Mouse (Mus musculus): ENCODE data around the gene Nr6a1. TPM values are rescaled to one million over a fixed set of nuclear protein-coding genes. Genes with fewer than 3 reads are reported as not detected.

The Nr6a1 gene
- total RNA-seq, 2 experiments from 2014 or later: 5.3 to 8.0 TPM

GRCm38 (mm10) chr2:38712076-38712768, 215.3 kb downstream of the Nr6a1 start:
- no peak for DNase-seq

GRCm38 (mm10) chr2:38711421-38711861, 216.0 kb downstream of the Nr6a1 start:
- no peak for DNase-seq

- DNase-seq: no peak
These were observed 216.9 kb downstream of the Nr6a1 start for GRCm38 (mm10) chr2:38710304-38711241.

- no peak for DNase-seq
These were observed 218.4 kb downstream of the Nr6a1 start for GRCm38 (mm10) chr2:38708907-38709688.

GRCm38 (mm10) chr2:38706661-38707060, 220.8 kb downstream of the Nr6a1 start:
- no peak for DNase-seq

- DNase-seq: no peak
These were observed 222.5 kb downstream of the Nr6a1 start for GRCm38 (mm10) chr2:38705036-38705435.

- no peak for DNase-seq
These were observed 223.2 kb downstream of the Nr6a1 start for GRCm38 (mm10) chr2:38704336-38704735.

- no peak for DNase-seq
These were observed 227.3 kb downstream of the Nr6a1 start for GRCm38 (mm10) chr2:38700177-38700576.

- DNase-seq: no peak
These were observed 228.9 kb downstream of the Nr6a1 start for GRCm38 (mm10) chr2:38698623-38699022.

- DNase-seq: no peak
These were observed 230.1 kb downstream of the Nr6a1 start for GRCm38 (mm10) chr2:38697128-38698120.

- no peak for DNase-seq
These were observed 231.7 kb downstream of the Nr6a1 start for GRCm38 (mm10) chr2:38695770-38696169.

GRCm38 (mm10) chr2:38691542-38691941, 235.9 kb downstream of the Nr6a1 start:
- DNase-seq: no peak

GRCm38 (mm10) chr2:38689881-38690280, 237.6 kb downstream of the Nr6a1 start:
- no peak for DNase-seq

GRCm38 (mm10) chr2:38688791-38689520, 238.5 kb downstream of the Nr6a1 start:
- peak; percentile 35 to 42 for DNase-seq

GRCm38 (mm10) chr2:38685746-38686145, 241.7 kb downstream of the Nr6a1 start:
- no peak for DNase-seq

- no peak for DNase-seq
These were observed 244.4 kb downstream of the Nr6a1 start for GRCm38 (mm10) chr2:38683083-38683482.

- no peak for DNase-seq
These were observed 245.3 kb downstream of the Nr6a1 start for GRCm38 (mm10) chr2:38682209-38682608.

- no peak for DNase-seq
These were observed 248.5 kb downstream of the Nr6a1 start for GRCm38 (mm10) chr2:38678947-38679346.

GRCm38 (mm10) chr2:38675366-38675969, 252.0 kb downstream of the Nr6a1 start:
- no peak for DNase-seq

All from layer of hippocampus, postnatal 36 days (tissue).